Mouse (Mus musculus) lung, embryonic 14.5 days (tissue): ENCODE measurements at regions not wholly inside any gene's neighbourhood (a gene's known extent, or its start where the extent isn't known, plus 50 kb on each side); places are given as distances from the start of the nearest gene placed in this dataset.

ENCODE experiments used
- ATAC-seq: fragments of 200-750 bp; cut with Nextera tagmentation; 2 replicates; pipeline ENCODE4 v1.8.0; 2017; ENCODE audit warnings: mild to moderate bottlenecking, moderate TSS enrichment, moderate library complexity; ENCODE audit not compliant: insufficient read depth
- DNase-seq: peaks from one replicate; pipeline ENCODE4 v3.0.0-alpha.2; 2015
- H3K27ac ChIP-seq: fragments of 300-500 bp; sonication (generic); 2 replicates; pipeline ENCODE4 v1.5.1; 2014; ENCODE audit warnings: low read depth, mild to moderate bottlenecking, moderate library complexity
- H3K27me3 ChIP-seq: fragments of 300-500 bp; sonication (generic); 2 replicates; pipeline ENCODE4 v1.6.1; 2014; ENCODE audit warnings: low read length, control low read depth; ENCODE audit not compliant: insufficient read depth
- H3K36me3 ChIP-seq: fragments of 300-500 bp; sonication (generic); 2 replicates; pipeline ENCODE4 v1.6.1; 2014; ENCODE audit warnings: control low read depth; ENCODE audit not compliant: insufficient read depth
- H3K4me1 ChIP-seq: fragments of 300-500 bp; sonication (generic); 2 replicates; pipeline ENCODE4 v1.6.1; 2014; ENCODE audit warnings: antibody characterized with exemption, control low read depth; ENCODE audit not compliant: insufficient read depth
- H3K4me2 ChIP-seq: fragments of 300-500 bp; sonication (generic); 2 replicates; pipeline ENCODE4 v1.6.1; 2014; ENCODE audit warnings: mild to moderate bottlenecking
- H3K4me3 ChIP-seq: fragments of 300-500 bp; sonication (generic); 2 replicates; pipeline ENCODE4 v1.5.1; 2014; ENCODE audit warnings: low read depth, low read length
- H3K9ac ChIP-seq: fragments of 300-500 bp; sonication (generic); 2 replicates; pipeline ENCODE4 v1.6.1; 2014
- H3K9me3 ChIP-seq: fragments of 300-500 bp; sonication (generic); 2 replicates; pipeline ENCODE4 v1.6.1; 2016; ENCODE audit warnings: low read depth, low read length, control low read depth
- CTCF ChIP-seq: IDR thresholded peaks from 2 replicates; pipeline ENCODE4 v1.5.1; 2016; ENCODE audit warnings: antibody characterized with exemption, low read depth
- WGBS: fragments of 180-500 bp; shearing (Covaris S2); extraction: QIAGEN DNeasy Blood & Tissue Kit; methylation state at CpG from one replicate; pipeline ENCODE4 v1.1.7; 2014; 5-methylcytosine and 5-hydroxymethylcytosine counted together

DNA sequence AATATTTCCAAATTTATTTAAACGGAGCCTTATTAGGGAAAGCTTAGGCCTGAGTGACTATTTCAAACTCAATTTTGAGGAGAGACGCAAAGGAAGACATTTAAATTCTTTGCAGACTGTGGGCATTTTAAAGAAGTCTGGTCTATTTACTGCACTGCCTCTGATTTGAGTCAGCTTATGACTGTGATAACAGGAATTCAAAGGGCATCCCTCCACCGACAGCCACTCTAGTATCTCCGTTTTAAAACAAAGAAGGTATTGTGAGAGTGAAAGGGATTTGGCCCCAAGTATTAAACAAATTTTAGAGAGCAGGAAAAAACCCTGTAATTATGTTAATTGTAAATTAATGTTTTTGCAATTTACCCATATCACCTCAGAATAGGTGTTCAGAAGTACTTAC lies 295.4 kb downstream of the Bcl11a start:
- Histone ChIP-seq H3K36me3 (no peaks in the 10 kb centered on the region), H3K9ac (no peak overlapping the region), H3K4me2 (no peak overlapping the region), H3K9me3 (no peaks in the 10 kb centered on the region), H3K4me3 (no peak overlapping the region), H3K27ac (no peak overlapping the region), H3K27me3 (no peaks in the 10 kb centered on the region), H3K4me1 (peaks cover 5% of the 10 kb centered on the region)
- ATAC-seq (no peak), DNase-seq (no peak)
- 50% methylated on average over 4 of the region's 4 CpGs for whole genome bisulfite sequencing
- TF ChIP-seq CTCF = no peak

DNA sequence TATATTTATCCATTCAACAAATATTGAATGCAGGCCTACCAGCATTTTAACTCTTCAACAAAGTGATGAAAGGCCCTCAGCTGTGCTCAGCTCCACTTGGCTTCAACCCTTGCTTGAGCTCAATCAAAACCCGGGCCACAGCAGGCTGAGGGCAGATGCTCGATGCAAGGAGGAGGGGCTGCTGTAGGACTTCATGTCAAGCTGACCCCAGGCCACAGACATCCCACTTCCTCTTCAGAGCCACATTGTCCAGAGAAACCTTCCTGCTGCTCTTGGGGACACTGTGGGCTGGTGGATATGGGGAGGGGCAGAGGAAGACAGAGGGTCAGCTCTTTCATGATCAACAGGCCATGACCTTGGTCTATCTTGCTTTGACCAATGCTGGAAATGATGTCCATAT lies 299.7 kb downstream of the Bcl11a start:
- Histone ChIP-seq H3K4me2 (no peak overlapping the region), H3K9ac (no peak overlapping the region), H3K4me3 (no peak overlapping the region), H3K27me3 (no peaks in the 10 kb centered on the region), H3K27ac (no peak overlapping the region), H3K9me3 (no peaks in the 10 kb centered on the region), H3K36me3 (no peaks in the 10 kb centered on the region), H3K4me1 (no peaks in the 10 kb centered on the region)
- DNase-seq (no peak), ATAC-seq (no peak)
- WGBS = 54% methylated on average over 2 of the region's 2 CpGs
- TF ChIP-seq CTCF = no peak

DNA sequence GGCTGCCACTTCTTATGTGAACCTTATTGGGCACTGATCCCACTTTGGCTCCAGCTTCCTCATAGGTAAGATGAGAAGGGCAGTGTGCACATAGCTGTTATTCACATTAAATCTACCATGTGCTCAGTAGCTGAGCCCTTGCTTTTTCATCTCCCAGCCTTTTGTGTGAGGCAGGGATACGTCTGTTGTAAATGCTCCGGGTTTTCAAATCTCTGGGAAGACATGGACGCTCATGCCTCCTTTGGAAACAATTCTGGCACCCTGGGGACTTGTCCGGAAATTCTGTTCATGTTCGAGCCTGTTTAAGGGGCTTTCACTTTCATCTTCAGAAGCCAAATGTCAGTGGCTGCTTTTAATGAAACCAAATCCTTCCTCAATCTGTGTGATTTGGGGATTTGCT lies 312.7 kb downstream of the Bcl11a start:
- TF ChIP-seq CTCF = no peak
- WGBS = 78% methylated on average over 5 of the region's 5 CpGs
- Histone ChIP-seq H3K27ac (no peak overlapping the region), H3K4me3 (no peak overlapping the region), H3K4me2 (no peak overlapping the region), H3K36me3 (no peaks in the 10 kb centered on the region), H3K27me3 (no peaks in the 10 kb centered on the region), H3K9ac (no peak overlapping the region), H3K9me3 (no peaks in the 10 kb centered on the region), H3K4me1 (no peaks in the 10 kb centered on the region)
- DNase-seq (no peak), ATAC-seq (no peak)

DNA sequence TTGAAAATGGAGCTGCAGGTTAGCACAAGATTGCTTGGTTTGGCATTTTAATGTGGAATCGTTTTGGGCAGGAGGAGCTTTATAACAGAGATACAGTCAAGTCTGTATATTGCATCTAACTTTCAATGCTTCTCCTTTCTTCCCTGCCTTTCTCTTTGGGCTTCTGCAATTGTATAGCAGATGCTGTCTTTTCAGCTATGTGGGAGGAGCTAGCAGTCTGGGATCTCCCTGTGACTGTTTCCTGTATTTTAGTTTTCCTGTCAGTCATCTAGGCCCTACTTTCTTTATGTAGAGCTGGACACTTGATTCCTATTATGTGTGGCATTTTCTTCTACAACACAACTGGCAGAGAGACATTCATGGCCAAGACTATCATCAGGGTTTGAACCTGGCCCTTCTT lies 313.5 kb downstream of the Bcl11a start:
- H3K4me2 ChIP-seq = no peak overlapping the region
- H3K9ac ChIP-seq = no peak overlapping the region
- 63% methylated on average over 1 of the region's 1 CpGs for WGBS
- no peak for TF ChIP-seq CTCF
- H3K27ac ChIP-seq = no peak overlapping the region
- H3K4me3 ChIP-seq = no peak overlapping the region
- DNase-seq = no peak
- no peaks in the 10 kb centered on the region for H3K9me3 ChIP-seq
- no peaks in the 10 kb centered on the region for H3K27me3 ChIP-seq
- H3K4me1 ChIP-seq = no peaks in the 10 kb centered on the region
- ATAC-seq = no peak
- H3K36me3 ChIP-seq = no peaks in the 10 kb centered on the region

DNA sequence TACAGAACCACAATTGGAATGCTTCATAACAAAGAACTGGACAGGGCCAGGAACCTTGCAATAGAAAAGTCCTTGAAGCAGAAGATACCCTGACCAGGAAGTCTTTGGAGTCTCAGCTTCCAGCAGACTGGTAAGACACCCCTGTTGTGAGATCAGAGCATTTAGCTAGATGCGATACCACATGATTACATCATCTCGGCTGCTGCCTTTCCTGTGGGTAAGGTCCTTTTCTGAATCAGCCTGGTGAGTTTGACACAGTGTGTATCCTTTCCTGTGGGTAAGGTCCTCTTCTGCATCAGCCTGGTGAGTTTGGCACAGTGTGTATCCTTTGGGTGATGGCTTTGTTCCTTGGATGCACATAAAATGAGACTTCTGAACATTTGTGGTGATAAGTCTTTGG lies 317.6 kb downstream of the Bcl11a start:
- no peak for DNase-seq
- Histone ChIP-seq H3K4me1 (no peaks in the 10 kb centered on the region), H3K4me2 (no peak overlapping the region), H3K27ac (no peak overlapping the region), H3K4me3 (no peak overlapping the region), H3K9me3 (no peaks in the 10 kb centered on the region), H3K9ac (no peak overlapping the region), H3K27me3 (no peaks in the 10 kb centered on the region), H3K36me3 (no peaks in the 10 kb centered on the region)
- TF ChIP-seq CTCF = no peak
- ATAC-seq = no peak
- WGBS = 91% methylated on average over 2 of the region's 2 CpGs

DNA sequence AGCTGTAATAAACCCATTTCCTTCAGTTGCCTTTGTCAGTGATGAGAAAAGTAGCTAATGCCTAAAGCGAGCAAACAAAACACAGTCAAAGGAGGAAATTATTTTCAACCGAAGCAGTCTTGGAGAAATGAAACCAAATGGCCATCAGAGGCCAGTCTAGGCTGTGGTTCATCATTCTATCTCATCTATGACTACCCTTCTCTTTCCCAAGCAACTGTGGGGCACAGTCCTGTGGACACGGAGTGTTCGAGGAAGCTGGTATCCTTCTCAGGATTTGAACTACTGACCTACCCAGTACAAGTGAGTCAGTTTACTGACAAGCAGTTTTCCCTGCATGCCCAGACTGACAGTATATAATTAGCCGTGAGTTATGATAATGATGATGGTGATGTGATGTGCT lies 319.1 kb downstream of the Bcl11a start:
- WGBS = 83% methylated on average over 5 of the region's 5 CpGs
- ATAC-seq = no peak
- Histone ChIP-seq H3K36me3 (no peaks in the 10 kb centered on the region), H3K9ac (no peak overlapping the region), H3K27ac (no peak overlapping the region), H3K4me1 (no peaks in the 10 kb centered on the region), H3K9me3 (no peaks in the 10 kb centered on the region), H3K27me3 (no peaks in the 10 kb centered on the region), H3K4me2 (no peak overlapping the region), H3K4me3 (no peak overlapping the region)
- no peak for TF ChIP-seq CTCF
- no peak for DNase-seq

DNA sequence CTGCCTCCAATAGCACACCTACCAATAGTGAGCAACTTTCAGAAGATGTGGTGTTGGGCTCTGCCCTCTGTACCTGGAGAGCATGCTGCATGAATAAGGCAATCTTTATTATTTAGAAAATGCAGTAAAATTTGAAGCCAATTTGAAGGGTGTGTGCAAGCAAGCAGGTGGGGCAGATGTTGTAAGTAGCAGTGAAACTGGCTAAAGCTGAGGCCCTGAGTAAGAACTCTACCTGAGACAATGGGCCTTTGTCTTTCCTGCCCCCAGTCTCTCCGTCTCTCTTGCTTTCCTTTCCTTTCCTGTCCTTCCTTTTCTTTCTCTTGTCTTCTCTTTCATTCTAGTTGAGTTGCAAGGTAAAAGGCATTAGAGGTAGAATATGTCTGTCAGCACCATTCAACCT lies 319.9 kb downstream of the Bcl11a start:
- Histone ChIP-seq H3K27ac (no peak overlapping the region), H3K27me3 (no peaks in the 10 kb centered on the region), H3K4me2 (no peak overlapping the region), H3K36me3 (no peaks in the 10 kb centered on the region), H3K9ac (no peak overlapping the region), H3K9me3 (no peaks in the 10 kb centered on the region), H3K4me1 (no peaks in the 10 kb centered on the region), H3K4me3 (no peak overlapping the region)
- no peak for ATAC-seq
- no peak for DNase-seq
- no peak for TF ChIP-seq CTCF
- WGBS = 50% methylated on average over 1 of the region's 1 CpGs

DNA sequence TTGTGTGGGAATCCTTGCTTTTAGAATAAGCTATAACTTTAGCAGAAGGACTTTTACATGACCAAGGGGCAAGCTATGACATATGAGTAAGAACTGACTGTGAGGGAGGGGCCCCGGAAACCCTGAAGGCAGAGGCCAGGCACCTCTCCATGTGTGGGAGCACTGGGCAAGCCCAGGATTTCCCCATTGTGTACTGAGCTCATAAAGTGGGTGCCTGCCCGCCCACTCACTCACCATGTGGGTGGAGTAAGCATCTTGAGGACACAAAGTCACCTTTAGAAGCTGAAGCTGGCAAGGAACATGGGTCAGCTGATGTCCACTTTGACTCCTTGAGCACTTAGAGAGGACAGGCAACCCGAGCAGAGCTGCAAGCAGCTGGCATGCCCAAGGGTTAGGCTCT lies 323.3 kb downstream of the Bcl11a start:
- H3K4me3 ChIP-seq = no peak overlapping the region
- no peaks in the 10 kb centered on the region for H3K4me1 ChIP-seq
- no peak overlapping the region for H3K27ac ChIP-seq
- no peak overlapping the region for H3K9ac ChIP-seq
- no peaks in the 10 kb centered on the region for H3K36me3 ChIP-seq
- no peaks in the 10 kb centered on the region for H3K9me3 ChIP-seq
- H3K27me3 ChIP-seq = no peaks in the 10 kb centered on the region
- ATAC-seq (no peak), DNase-seq (no peak)
- H3K4me2 ChIP-seq = no peak overlapping the region
- 64% methylated on average over 3 of the region's 3 CpGs for WGBS
- no peak for TF ChIP-seq CTCF
